Mouse (Mus musculus): Measurements from ENCODE around the gene Gm28308. TPM values are rescaled to one million over a fixed set of nuclear protein-coding genes. Genes with fewer than 3 reads are reported as not detected.

Gene Gm28308
- polyA plus RNA-seq, 2 experiments: 1.1 to 3.2 TPM

GRCm38 (mm10) chr6:52216691-52217458 is 3.7 kb upstream of the Gm28308 start:
- Histone ChIP-seq H3K4me3 (replicated peaks; ENCODE audit: low read length) (peak overlapping the region; percentile 65), H3K9me3 (ENCODE audit: control insufficient read depth, low read length) (no peaks in the 10 kb centered on the region), H3K27ac (replicated peaks; ENCODE audit: low read depth, low read length) (peak overlapping the region; percentile 89), H3K4me2 (replicated peaks; ENCODE audit: low read depth, low read length, severe bottlenecking) (peak overlapping the region; percentile 96), H3K9ac (ENCODE audit: low read depth, low read length, severe bottlenecking) (peak overlapping the region; percentile 71), H3K4me1 (ENCODE audit: control insufficient read depth, insufficient read depth, low read length) (peaks cover 42% of the 10 kb centered on the region), H3K27me3 (ENCODE audit: control insufficient read depth, insufficient read depth, low read length) (peaks cover 23% of the 10 kb centered on the region), H3K36me3 (ENCODE audit: control insufficient read depth, insufficient read depth, low read length) (no peaks in the 10 kb centered on the region)
- peak; percentile 66 for DNase-seq (ENCODE audit: low spot score)
- ATAC-seq (ENCODE audit: low FRiP score, low read depth): no peak
- TF ChIP-seq POLR2A (IDR thresholded peaks at IDR 0.05; ENCODE audit: borderline replicate concordance, extremely low read depth, insufficient read depth, insufficient read length): no peak
- 0% methylated on average over 54 of the region's 60 CpGs for whole genome bisulfite sequencing

DNA sequence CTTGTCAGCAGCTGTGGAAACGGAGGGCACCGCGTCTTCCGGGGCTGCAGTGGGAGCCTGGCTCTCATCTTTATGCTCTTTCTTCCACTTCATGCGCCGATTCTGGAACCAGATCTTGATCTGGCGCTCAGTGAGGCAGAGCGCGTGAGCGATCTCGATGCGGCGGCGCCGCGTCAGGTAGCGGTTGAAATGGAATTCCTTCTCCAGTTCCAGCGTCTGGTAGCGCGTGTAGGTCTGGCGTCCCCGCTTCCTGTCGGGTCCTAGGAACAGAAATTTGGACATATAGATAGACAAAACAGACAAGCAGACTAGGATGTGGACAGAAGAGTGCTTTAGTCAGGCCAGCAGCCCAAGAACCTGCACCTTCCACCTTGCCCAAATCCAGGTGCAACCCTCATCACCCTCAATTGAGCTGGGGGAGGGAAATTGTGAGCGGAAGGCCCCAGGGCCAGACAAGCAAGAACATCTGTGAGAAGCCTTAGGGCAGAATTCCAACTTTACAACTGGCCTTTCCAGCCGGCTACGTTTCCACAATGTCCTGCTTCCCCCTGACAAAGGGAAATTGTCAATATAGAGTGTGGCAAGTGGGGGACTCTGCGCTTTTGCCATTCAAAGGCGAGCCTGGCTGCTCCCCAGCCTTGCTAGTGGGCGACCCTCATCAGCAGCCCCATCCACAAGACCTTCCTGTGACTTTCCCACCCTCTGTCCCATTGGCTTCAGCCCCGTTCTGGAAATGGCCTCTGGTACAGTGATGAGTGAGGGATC is 2.8 kb upstream of the Gm28308 start:
- no peaks in the 10 kb centered on the region for H3K9me3 ChIP-seq (ENCODE audit: control insufficient read depth, low read length)
- no peak for TF ChIP-seq POLR2A (IDR thresholded peaks at IDR 0.05; ENCODE audit: borderline replicate concordance, extremely low read depth, insufficient read depth, insufficient read length)
- DNase-seq (ENCODE audit: low spot score): peak; percentile 54
- WGBS: 4% methylated on average over 30 of the region's 30 CpGs
- no peaks in the 10 kb centered on the region for H3K36me3 ChIP-seq (ENCODE audit: control insufficient read depth, insufficient read depth, low read length)
- H3K27ac ChIP-seq (replicated peaks; ENCODE audit: low read depth, low read length): peak overlapping the region; percentile 58; the same call in 1 of the 2 replicates
- H3K4me1 ChIP-seq (ENCODE audit: control insufficient read depth, insufficient read depth, low read length): peaks cover 45% of the 10 kb centered on the region
- ATAC-seq (ENCODE audit: low FRiP score, low read depth): no peak
- peak overlapping the region; percentile 71 for H3K9ac ChIP-seq (ENCODE audit: low read depth, low read length, severe bottlenecking)
- peaks cover 28% of the 10 kb centered on the region for H3K27me3 ChIP-seq (ENCODE audit: control insufficient read depth, insufficient read depth, low read length)
- H3K4me3 ChIP-seq (replicated peaks; ENCODE audit: low read length): peak overlapping the region; percentile 65
- H3K4me2 ChIP-seq (replicated peaks; ENCODE audit: low read depth, low read length, severe bottlenecking): peak overlapping the region; percentile 96

DNA sequence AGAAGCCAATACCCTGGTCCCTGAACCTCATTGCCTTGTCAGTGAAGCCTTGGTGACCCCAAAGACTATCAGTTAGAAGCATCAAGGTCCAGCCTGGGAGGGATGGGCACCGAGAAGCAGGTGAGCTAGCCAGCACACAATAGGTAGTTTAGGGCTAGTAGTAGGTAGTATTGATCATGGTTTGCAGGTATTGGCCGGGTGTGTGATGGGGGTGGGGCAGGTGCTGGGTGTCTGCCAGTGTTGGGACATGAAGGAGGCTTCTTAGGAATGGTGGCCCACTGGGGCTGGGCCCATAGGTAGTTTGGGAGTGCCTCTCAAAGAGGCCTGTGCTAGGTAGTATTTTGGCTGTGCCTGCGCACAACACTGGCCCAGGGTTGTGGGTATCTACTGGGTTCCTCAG is 1.9 kb upstream of the Gm28308 start:
- H3K4me1 ChIP-seq (ENCODE audit: control insufficient read depth, insufficient read depth, low read length): peaks cover 43% of the 10 kb centered on the region
- no peak overlapping the region; the same call in 1 of the 2 replicates for H3K4me3 ChIP-seq (replicated peaks; ENCODE audit: low read length)
- peak overlapping the region; percentile 96; the same call in 1 of the 2 replicates for H3K4me2 ChIP-seq (replicated peaks; ENCODE audit: low read depth, low read length, severe bottlenecking)
- no peak overlapping the region for H3K9ac ChIP-seq (ENCODE audit: low read depth, low read length, severe bottlenecking)
- H3K9me3 ChIP-seq (ENCODE audit: control insufficient read depth, low read length): no peaks in the 10 kb centered on the region
- no peak for TF ChIP-seq POLR2A (IDR thresholded peaks at IDR 0.05; ENCODE audit: borderline replicate concordance, extremely low read depth, insufficient read depth, insufficient read length)
- no peak for ATAC-seq (ENCODE audit: low FRiP score, low read depth)
- H3K36me3 ChIP-seq (ENCODE audit: control insufficient read depth, insufficient read depth, low read length): no peaks in the 10 kb centered on the region
- peaks cover 28% of the 10 kb centered on the region for H3K27me3 ChIP-seq (ENCODE audit: control insufficient read depth, insufficient read depth, low read length)
- H3K27ac ChIP-seq (replicated peaks; ENCODE audit: low read depth, low read length): no peak overlapping the region
- DNase-seq (ENCODE audit: low spot score): no peak
- WGBS: 53% methylated on average over 3 of the region's 3 CpGs

DNA sequence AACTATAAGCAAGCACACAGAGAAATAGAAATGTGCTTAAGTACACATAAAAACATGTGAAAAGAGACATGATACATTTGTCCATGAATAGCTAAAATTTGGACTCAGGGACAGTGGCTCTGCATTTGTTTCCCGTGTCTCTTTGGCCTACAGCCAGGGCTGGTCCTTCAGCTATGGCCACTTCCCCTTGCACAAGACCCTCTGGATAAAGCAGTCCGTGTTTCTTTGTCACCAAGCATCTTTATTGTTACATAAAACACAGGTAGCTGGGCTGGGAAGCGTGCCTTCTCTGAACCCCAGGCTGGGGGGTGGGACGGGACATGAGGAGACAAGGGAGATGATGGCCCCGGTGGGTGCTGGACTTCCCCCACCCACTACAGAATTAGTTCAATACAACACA is 1.1 kb upstream of the Gm28308 start:
- no peaks in the 10 kb centered on the region for H3K9me3 ChIP-seq (ENCODE audit: control insufficient read depth, low read length)
- DNase-seq (ENCODE audit: low spot score) (no peak), ATAC-seq (ENCODE audit: low FRiP score, low read depth) (no peak)
- no peaks in the 10 kb centered on the region for H3K36me3 ChIP-seq (ENCODE audit: control insufficient read depth, insufficient read depth, low read length)
- H3K27me3 ChIP-seq (ENCODE audit: control insufficient read depth, insufficient read depth, low read length): peaks cover 29% of the 10 kb centered on the region
- H3K4me3 ChIP-seq (replicated peaks; ENCODE audit: low read length): no peak overlapping the region
- H3K27ac ChIP-seq (replicated peaks; ENCODE audit: low read depth, low read length): no peak overlapping the region
- H3K4me2 ChIP-seq (replicated peaks; ENCODE audit: low read depth, low read length, severe bottlenecking): no peak overlapping the region
- 34% methylated on average over 5 of the region's 5 CpGs for WGBS
- TF ChIP-seq POLR2A (IDR thresholded peaks at IDR 0.05; ENCODE audit: borderline replicate concordance, extremely low read depth, insufficient read depth, insufficient read length): no peak
- H3K4me1 ChIP-seq (ENCODE audit: control insufficient read depth, insufficient read depth, low read length): peaks cover 46% of the 10 kb centered on the region
- H3K9ac ChIP-seq (ENCODE audit: low read depth, low read length, severe bottlenecking): no peak overlapping the region

- WGBS: 0% methylated on average over 22 of the region's 22 CpGs
- Histone ChIP-seq H3K4me3 (replicated peaks; ENCODE audit: low read length) (peak overlapping the region; percentile 65), H3K4me2 (replicated peaks; ENCODE audit: low read depth, low read length, severe bottlenecking) (peak overlapping the region; percentile 75), H3K9ac (ENCODE audit: low read depth, low read length, severe bottlenecking) (peak overlapping the region; percentile 84), H3K9me3 (ENCODE audit: control insufficient read depth, low read length) (no peaks in the 10 kb centered on the region), H3K27ac (replicated peaks; ENCODE audit: low read depth, low read length) (peak overlapping the region; percentile 91), H3K27me3 (ENCODE audit: control insufficient read depth, insufficient read depth, low read length) (peaks cover 29% of the 10 kb centered on the region), H3K4me1 (ENCODE audit: control insufficient read depth, insufficient read depth, low read length) (peaks cover 47% of the 10 kb centered on the region), H3K36me3 (ENCODE audit: control insufficient read depth, insufficient read depth, low read length) (no peaks in the 10 kb centered on the region)
- 0 out of 2 replicates have a peak, but pooled peaks have one; percentile 17 for TF ChIP-seq POLR2A (IDR thresholded peaks at IDR 0.05; ENCODE audit: borderline replicate concordance, extremely low read depth, insufficient read depth, insufficient read length)
- DNase-seq (ENCODE audit: low spot score): peak; percentile 4
- no peak for ATAC-seq (ENCODE audit: low FRiP score, low read depth)
Observed at GRCm38 (mm10) chr6:52212556-52213118, 502 bp downstream of the Gm28308 start.
